Mouse (Mus musculus): Measurements from ENCODE around the gene Rnase10. TPM values are rescaled to one million over a fixed set of nuclear protein-coding genes. Genes with fewer than 3 reads are reported as not detected.

Rnase10 gene
- polyA plus RNA-seq, 1 experiment from 2014 or later, result 0.40 TPM

DNA sequence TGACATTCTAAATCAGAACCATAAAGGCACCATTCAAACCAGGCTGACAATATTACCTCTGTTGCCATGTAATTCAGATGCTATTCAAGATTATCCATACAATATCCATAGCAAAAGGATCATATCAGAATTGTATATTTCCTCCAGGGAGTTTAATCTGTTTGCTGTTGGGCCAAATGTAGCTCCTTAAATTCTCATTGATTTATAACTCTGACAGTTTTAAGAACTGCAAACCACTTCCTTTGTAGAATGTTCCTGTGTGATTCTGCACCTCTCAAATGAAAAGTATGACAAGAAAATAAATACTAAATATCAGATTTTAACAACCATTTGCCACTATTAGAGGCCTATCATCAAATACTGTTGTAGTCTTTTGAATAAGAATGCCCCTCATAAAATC lies 8.2 kb downstream of the Rnase10 start:
- H3K4me2 ChIP-seq, result no peak overlapping the region
- H3K9ac ChIP-seq, result no peak overlapping the region
- no peaks in the 10 kb centered on the region for H3K9me3 ChIP-seq
- no peaks in the 10 kb centered on the region for H3K4me1 ChIP-seq
- no peaks in the 10 kb centered on the region for H3K27me3 ChIP-seq (replicated peaks)
- ATAC-seq (ENCODE audit: extremely low read depth, insufficient number of reproducible peaks, low FRiP score, low TSS enrichment), result no peak
- H3K27ac ChIP-seq (replicated peaks), result no peak overlapping the region
- no peaks in the 10 kb centered on the region for H3K36me3 ChIP-seq
- H3K4me3 ChIP-seq, result no peak overlapping the region

DNA sequence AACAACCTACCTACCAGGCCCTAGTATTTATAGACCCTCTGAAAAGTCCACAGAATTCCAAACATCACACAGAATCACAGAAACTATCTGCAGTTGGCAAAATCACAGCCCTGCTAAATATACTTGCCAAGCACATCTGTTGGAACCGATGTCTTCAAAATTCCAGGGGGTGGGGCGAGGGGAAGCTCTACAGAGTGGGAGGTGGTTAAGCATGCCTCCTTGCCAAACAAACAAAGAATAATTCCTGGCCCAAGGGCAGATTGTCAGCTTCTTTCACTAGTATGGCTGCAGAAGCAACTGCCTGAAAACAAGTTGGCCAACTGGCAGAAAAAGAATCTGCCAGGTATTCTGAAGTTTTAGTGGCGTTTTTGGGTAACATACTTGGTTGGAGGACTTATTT lies 9.7 kb downstream of the Rnase10 start:
- 45% methylated on average over 3 of the region's 3 CpGs for WGBS

GRCm38 (mm10) chr14:51023457-51023856 lies 15.9 kb downstream of the Rnase10 start:
- no peaks in the 10 kb centered on the region for H3K9me3 ChIP-seq
- H3K4me3 ChIP-seq, result no peak overlapping the region
- H3K36me3 ChIP-seq, result no peaks in the 10 kb centered on the region
- 78% methylated on average over 4 of the region's 4 CpGs for whole genome bisulfite sequencing
- no peaks in the 10 kb centered on the region for H3K4me1 ChIP-seq
- no peak overlapping the region for H3K4me2 ChIP-seq
- no peaks in the 10 kb centered on the region for H3K27me3 ChIP-seq (replicated peaks)
- H3K9ac ChIP-seq, result no peak overlapping the region
- ATAC-seq (ENCODE audit: extremely low read depth, insufficient number of reproducible peaks, low FRiP score, low TSS enrichment), result no peak
- no peak overlapping the region for H3K27ac ChIP-seq (replicated peaks)

More for the DNA sequence above, 9.7 kb downstream of the Rnase10 start:
- no peaks in the 10 kb centered on the region for H3K36me3 ChIP-seq
- no peak overlapping the region for H3K4me3 ChIP-seq
- H3K27me3 ChIP-seq (replicated peaks), result no peaks in the 10 kb centered on the region
- no peaks in the 10 kb centered on the region for H3K4me1 ChIP-seq
- no peak overlapping the region for H3K9ac ChIP-seq
- no peak overlapping the region for H3K27ac ChIP-seq (replicated peaks)
- H3K9me3 ChIP-seq, result no peaks in the 10 kb centered on the region
- H3K4me2 ChIP-seq, result no peak overlapping the region
- no peak for ATAC-seq (ENCODE audit: extremely low read depth, insufficient number of reproducible peaks, low FRiP score, low TSS enrichment)

DNA sequence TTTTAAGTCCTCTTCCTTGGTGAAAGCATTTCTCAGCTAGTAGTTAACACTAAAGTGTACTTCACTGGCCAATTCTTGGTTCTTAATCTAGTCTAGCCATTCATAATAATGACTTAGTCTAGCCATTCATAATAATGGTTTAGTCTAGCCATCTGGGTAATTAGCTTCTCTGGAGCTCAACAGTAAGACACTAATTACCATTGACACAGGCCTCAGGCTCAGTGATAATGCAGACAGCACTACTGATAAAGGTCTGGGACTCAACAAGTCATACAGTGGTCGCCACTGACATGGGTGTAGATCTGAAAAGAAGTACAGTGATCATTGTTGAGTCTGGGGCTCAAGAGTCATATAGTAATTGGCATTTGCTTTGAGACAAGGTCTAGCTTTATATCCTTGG lies 17.3 kb downstream of the Rnase10 start:
- H3K9me3 ChIP-seq, result no peaks in the 10 kb centered on the region
- H3K4me1 ChIP-seq, result no peaks in the 10 kb centered on the region
- no peak overlapping the region for H3K4me3 ChIP-seq
- no peak overlapping the region for H3K27ac ChIP-seq (replicated peaks)
- H3K4me2 ChIP-seq, result no peak overlapping the region
- no peaks in the 10 kb centered on the region for H3K27me3 ChIP-seq (replicated peaks)
- no peaks in the 10 kb centered on the region for H3K36me3 ChIP-seq
- ATAC-seq (ENCODE audit: extremely low read depth, insufficient number of reproducible peaks, low FRiP score, low TSS enrichment), result no peak
- no peak overlapping the region for H3K9ac ChIP-seq
- WGBS, result 54% methylated on average over 1 of the region's 1 CpGs

DNA sequence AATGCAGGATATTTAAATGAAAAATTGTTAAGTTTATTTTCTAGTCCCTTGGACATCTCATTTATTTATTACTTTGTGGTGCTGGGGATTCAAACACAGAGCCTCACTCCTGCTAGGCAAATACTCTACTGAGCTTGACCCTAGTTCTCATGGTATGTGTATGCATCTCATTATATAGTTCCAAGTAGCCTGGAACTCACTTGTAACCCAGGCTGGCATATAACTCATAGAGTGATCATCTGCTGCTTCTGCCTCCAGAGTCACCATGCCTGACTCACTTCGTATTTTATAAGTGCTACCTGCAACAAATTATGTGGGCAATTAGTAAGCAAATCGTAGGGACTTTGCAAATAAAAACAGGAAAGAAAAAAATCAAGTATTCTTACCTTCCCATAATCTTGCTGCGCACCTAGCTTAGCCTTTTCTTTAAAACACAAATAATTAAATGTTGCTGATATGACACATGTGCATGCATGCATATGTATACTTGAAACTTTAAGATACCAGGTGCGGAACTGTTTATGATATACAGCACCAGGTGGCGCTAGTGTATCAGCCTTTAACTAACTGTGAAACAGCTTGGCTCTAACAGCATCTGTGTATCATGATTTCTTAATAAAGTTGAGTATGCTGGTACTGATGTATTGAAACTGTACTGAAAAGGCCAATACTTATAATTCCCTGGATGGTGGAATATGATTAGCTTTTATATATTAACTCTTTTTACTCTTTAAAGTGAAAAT lies 19.0 kb downstream of the Rnase10 start:
- no peak overlapping the region for H3K4me2 ChIP-seq
- H3K4me1 ChIP-seq, result no peaks in the 10 kb centered on the region
- H3K36me3 ChIP-seq, result no peaks in the 10 kb centered on the region
- H3K27ac ChIP-seq (replicated peaks), result no peak overlapping the region
- H3K4me3 ChIP-seq, result no peak overlapping the region
- H3K9ac ChIP-seq, result no peak overlapping the region
- no peaks in the 10 kb centered on the region for H3K9me3 ChIP-seq
- WGBS, result 31% methylated on average over 5 of the region's 5 CpGs
- no peaks in the 10 kb centered on the region for H3K27me3 ChIP-seq (replicated peaks)
- no peak for ATAC-seq (ENCODE audit: extremely low read depth, insufficient number of reproducible peaks, low FRiP score, low TSS enrichment)

DNA sequence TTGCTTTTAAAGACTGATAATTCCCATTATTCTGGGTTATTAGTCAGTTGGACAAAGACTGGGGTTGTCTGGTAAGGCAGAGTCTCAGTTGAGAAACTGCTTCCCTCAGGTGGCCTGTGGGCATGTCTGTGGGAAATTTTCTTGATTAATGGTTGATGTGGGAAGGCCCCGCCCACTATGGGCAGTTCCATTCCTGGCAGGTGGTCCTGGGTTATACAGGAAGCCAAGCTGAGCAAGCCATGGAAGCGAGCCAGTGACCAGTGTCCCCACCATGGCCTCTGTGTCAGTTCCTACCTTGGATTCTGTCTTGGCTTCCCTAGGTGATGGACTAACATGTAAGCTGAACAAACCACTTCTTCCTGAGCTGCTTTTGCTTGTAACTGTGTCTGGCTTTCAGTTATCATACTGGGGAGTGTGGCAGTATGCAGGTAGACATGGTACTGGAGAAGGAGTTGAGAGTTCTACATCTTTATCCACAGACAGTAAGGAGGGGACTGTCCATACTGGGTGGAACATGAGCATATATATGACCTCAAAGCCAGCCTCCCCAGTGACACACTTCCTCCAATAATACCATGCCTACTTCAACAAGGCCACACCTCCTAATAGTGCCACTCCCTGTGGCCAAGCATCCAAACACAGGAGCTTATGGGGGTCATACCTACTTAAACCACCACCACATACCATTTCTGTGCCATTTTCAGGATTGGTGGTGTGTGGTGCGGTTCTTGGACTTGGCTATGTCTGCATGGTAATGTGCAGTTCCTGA lies 20.0 kb downstream of the Rnase10 start:
- ATAC-seq (ENCODE audit: extremely low read depth, insufficient number of reproducible peaks, low FRiP score, low TSS enrichment), result no peak
- Histone ChIP-seq H3K9me3 (no peaks in the 10 kb centered on the region), H3K27me3 (replicated peaks) (no peaks in the 10 kb centered on the region), H3K27ac (replicated peaks) (no peak overlapping the region), H3K36me3 (no peaks in the 10 kb centered on the region), H3K4me1 (no peaks in the 10 kb centered on the region), H3K9ac (no peak overlapping the region), H3K4me2 (no peak overlapping the region), H3K4me3 (no peak overlapping the region)
- 52% methylated on average over 3 of the region's 3 CpGs for WGBS

DNA sequence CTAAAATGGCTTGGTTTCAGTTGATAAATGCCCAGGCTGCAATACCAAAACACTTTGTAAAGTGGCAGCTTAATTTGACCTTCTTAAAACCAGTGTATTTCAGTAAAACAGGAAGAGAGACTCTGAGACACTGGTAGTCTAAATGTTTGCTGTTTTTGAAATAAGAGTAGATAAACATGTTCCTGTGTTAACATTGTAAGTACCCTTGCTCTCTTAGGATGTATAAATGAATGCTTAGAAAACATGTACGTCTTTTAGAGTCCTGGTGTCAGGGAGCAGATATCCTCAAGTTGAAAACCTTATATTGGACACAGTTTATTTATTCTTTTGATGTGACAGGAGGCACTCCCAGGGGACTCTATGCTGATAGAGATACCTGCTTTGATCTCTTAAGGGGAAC lies 27.7 kb downstream of the Rnase10 start:
- 56% methylated on average over 1 of the region's 1 CpGs for WGBS
- Histone ChIP-seq H3K9me3 (no peaks in the 10 kb centered on the region), H3K4me3 (no peak overlapping the region), H3K27ac (replicated peaks) (no peak overlapping the region), H3K4me1 (peaks cover 7% of the 10 kb centered on the region), H3K36me3 (no peaks in the 10 kb centered on the region), H3K9ac (no peak overlapping the region), H3K27me3 (replicated peaks) (no peaks in the 10 kb centered on the region), H3K4me2 (no peak overlapping the region)
- no peak for ATAC-seq (ENCODE audit: extremely low read depth, insufficient number of reproducible peaks, low FRiP score, low TSS enrichment)

GRCm38 (mm10) chr14:51036214-51036613 lies 28.7 kb downstream of the Rnase10 start:
- 73% methylated on average over 4 of the region's 4 CpGs for whole genome bisulfite sequencing
- H3K9ac ChIP-seq, result no peak overlapping the region

GRCm38 (mm10) chr14:51041769-51042168 lies 34.2 kb downstream of the Rnase10 start, which contains the start of gene Rnase9:
TSS of gene Rnase9 (minus strand) at chr14:51041869.
- WGBS, result 76% methylated on average over 6 of the region's 6 CpGs
- Histone ChIP-seq H3K4me3 (no peak within 1 kb of the TSS), H3K4me2 (no peak within 1 kb of the TSS), H3K4me1 (peaks cover 12% of the 10 kb centered on the region), H3K27me3 (replicated peaks) (no peaks in the 10 kb centered on the region), H3K9ac (no peak within 1 kb of the TSS), H3K9me3 (no peaks in the 10 kb centered on the region), H3K36me3 (no peaks in the 10 kb centered on the region), H3K27ac (replicated peaks) (no peak within 1 kb of the TSS)
- no peak for ATAC-seq (ENCODE audit: extremely low read depth, insufficient number of reproducible peaks, low FRiP score, low TSS enrichment)

More at GRCm38 (mm10) chr14:51036214-51036613, 28.7 kb downstream of the Rnase10 start:
- no peak for ATAC-seq (ENCODE audit: extremely low read depth, insufficient number of reproducible peaks, low FRiP score, low TSS enrichment)
- Histone ChIP-seq H3K27ac (replicated peaks) (no peak overlapping the region), H3K9me3 (no peaks in the 10 kb centered on the region), H3K4me1 (peaks cover 12% of the 10 kb centered on the region), H3K36me3 (no peaks in the 10 kb centered on the region), H3K4me3 (no peak overlapping the region), H3K27me3 (replicated peaks) (no peaks in the 10 kb centered on the region), H3K4me2 (no peak overlapping the region)

GRCm38 (mm10) chr14:51047846-51048245 lies 40.3 kb downstream of the Rnase10 start:
- Histone ChIP-seq H3K4me2 (no peak overlapping the region), H3K9me3 (no peaks in the 10 kb centered on the region), H3K27ac (replicated peaks) (no peak overlapping the region), H3K36me3 (no peaks in the 10 kb centered on the region), H3K27me3 (replicated peaks) (no peaks in the 10 kb centered on the region), H3K9ac (no peak overlapping the region), H3K4me3 (no peak overlapping the region), H3K4me1 (peaks cover 14% of the 10 kb centered on the region)
- 37% methylated on average over 5 of the region's 5 CpGs for WGBS
- ATAC-seq (ENCODE audit: extremely low read depth, insufficient number of reproducible peaks, low FRiP score, low TSS enrichment), result no peak

- 67% methylated on average over 2 of the region's 2 CpGs for WGBS
- Histone ChIP-seq H3K4me1 (peaks cover 25% of the 10 kb centered on the region), H3K27ac (replicated peaks) (no peak within 1 kb of the TSS), H3K4me3 (no peak within 1 kb of the TSS), H3K4me2 (no peak within 1 kb of the TSS), H3K27me3 (replicated peaks) (no peaks in the 10 kb centered on the region), H3K9ac (no peak within 1 kb of the TSS), H3K36me3 (no peaks in the 10 kb centered on the region), H3K9me3 (no peaks in the 10 kb centered on the region)
- ATAC-seq (ENCODE audit: extremely low read depth, insufficient number of reproducible peaks, low FRiP score, low TSS enrichment), result no peak
Observed at GRCm38 (mm10) chr14:51050063-51050462, 42.5 kb downstream of the Rnase10 start, which contains the start of gene Rnase11. TSS of gene Rnase11 (minus strand) at chr14:51050163.
